Mouse (Mus musculus) erythroblast, embryonic 14.5 days (primary cell): ENCODE data around the gene Dcaf17.

Experiments
- GATA1 ChIP-seq: IDR thresholded peaks from 2 replicates; pipeline ENCODE4 v1.6.1; 2012; ENCODE audit warnings: low read length, inconsistent platforms, mixed read lengths
- TAL1 ChIP-seq: IDR thresholded peaks from 3 replicates; pipeline ENCODE4 v1.6.1; 2012; ENCODE audit warnings: low read length, inconsistent platforms, mixed read lengths

DNA sequence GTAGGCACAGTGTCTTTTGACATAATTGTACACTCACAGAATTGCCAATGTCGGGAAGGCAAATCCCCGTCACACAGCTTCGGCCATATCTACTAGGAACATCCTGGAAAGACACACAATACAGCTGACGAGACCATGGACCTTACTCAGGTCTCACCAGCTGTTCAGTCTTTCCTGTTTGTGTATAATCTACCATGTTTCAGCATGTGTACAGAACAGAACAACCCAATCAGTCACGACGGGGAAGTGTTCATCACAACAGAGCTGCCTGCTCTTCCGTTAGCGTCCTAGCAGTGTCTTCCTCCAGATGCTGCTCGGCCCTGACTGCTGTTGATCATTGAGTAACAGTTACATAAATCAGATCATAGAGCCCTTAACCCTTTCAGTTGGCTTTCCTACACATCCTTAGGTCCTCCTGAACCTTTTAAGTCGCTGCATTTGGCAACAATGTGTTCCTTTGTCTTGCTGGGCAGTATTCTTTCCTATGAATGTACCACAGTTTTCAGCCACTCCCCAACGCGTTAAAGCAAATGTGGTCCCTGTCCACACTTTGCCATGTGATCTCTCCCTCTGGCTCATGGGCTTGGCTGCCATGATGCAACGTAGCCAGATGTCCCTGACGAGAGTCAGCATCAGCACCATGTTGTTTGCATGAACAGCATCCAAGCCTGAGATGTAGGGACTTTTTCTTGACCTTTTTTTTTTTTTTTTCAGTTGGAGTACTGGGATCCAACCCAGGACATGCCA, 50.5 kb downstream of the Dcaf17 start:
- TF ChIP-seq TAL1 (no peak), GATA1 (no peak)
